Mouse (Mus musculus): ENCODE results near the gene Lag3.
A peak's percentile ranks its signal among the peaks of the same experiment; 100 is the strongest.

DNA sequence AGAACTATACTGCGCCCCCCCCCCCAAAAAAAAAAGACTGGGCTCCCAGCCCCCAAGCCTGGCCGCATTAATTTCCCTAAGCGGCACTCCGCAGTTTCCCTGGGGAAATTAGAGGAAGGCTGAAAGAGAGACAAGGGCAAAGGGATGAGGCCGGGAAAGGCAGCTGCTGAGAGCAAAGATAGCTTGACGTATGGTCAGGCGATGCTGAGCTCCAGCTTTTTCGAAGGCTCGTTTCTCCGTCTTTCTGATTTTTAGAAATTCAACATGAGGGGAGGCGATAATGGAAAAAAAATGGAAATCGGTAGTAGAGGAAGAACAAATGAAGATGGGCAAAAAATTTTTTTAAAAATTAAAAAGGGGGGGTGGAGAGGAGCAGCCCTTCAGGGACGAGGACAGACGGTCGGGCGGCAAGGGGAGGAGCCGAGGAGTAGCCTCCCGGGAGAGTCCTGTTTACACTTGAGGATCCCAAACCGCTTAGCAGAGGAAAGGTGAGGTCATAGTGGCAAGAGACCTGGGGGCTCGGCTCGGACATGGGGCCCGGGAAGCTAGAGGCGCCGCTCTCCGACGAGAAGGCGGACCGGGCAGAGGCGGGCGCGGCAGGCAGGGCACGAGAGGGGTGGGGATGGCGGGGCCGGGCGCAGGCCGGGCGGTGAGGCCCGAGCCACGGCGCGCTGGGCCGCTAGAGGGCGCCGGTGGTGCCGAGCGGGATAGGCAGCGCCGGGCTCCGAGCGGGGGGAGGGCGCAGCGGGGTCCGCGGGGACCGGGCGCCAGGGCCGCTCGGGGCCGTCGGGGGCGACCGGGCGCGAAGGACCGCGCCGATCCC, 5.4 kb upstream of the Lag3 start:
- TF ChIP-seq SMC3 (IDR thresholded peaks at IDR 0.05; ENCODE audit: low read depth, low read length) = peak; percentile 55
- no peak for TF ChIP-seq KAT2A (IDR thresholded peaks at IDR 0.05; ENCODE audit: insufficient replicate concordance, low read length)
- no peak for TF ChIP-seq HCFC1 (IDR thresholded peaks at IDR 0.05; ENCODE audit: low read depth, low read length)
